Mouse (Mus musculus): ENCODE measurements at regions not wholly inside any gene's neighbourhood (a gene's known extent, or its start where the extent isn't known, plus 50 kb on each side); places are given as distances from the start of the nearest gene placed in this dataset.

DNA sequence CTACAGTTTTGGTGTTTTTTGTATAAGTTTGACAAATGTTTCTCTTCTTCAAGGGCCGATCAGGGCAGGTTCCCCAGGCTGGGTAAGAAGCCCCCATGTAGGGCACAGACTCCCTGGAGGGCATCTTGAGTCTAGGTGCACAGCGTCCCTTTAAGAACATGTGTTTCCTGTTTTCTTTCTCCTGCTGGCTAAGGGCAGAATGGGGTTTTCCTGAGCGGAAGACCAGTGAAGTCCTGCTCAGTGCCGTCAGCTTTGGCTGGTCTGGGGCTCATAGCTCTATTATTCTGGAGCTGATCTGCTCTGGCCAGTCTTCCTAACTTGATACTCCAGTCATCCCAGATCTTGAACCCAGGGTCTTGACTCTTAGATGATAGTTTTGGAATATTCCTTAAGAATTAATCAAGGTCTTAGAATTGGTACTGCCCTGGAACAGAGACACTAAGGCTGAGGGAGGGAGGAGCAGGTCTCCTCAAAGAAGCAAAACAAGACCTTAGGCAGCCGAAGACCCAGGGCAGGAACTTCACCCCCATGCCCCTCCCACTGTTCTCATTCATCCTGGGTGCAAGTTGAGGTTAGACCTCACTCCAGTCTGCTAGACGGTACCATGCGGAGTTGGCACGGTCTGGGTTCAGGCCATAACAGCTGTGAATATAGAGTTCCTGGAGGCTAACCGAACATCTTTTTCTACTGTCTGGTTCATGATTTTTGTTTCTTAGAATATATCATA, 70.8 kb upstream of the Haao start:
- no peak for TF ChIP-seq CTCF (IDR thresholded peaks at IDR 0.05; ENCODE audit: extremely low read depth, insufficient read depth, low read length)
- TF ChIP-seq POLR2A (IDR thresholded peaks at IDR 0.05; ENCODE audit: extremely low read depth, insufficient read depth, low read length), result no peak

Data from cortical plate, adult 2 months (tissue).